Mouse (Mus musculus) forebrain, embryonic 10.5 days (tissue): ENCODE data around the gene Calm1. TPM values are rescaled to one million over a fixed set of nuclear protein-coding genes. Genes with fewer than 3 reads are reported as not detected.
A peak's percentile ranks its signal among the peaks of the same experiment; 100 is the strongest.
"Not testable (repeated sequence)": the region's sequence is repeated elsewhere in the genome, so short reads cannot be mapped to it uniquely, and the experiment has no call there.

Experiments used
- DNase-seq: peaks from one replicate; pipeline ENCODE4 v3.0.0-alpha.2; 2017; ENCODE audit warnings: low spot score; ENCODE audit errors: extremely low spot score
- H3K27ac ChIP-seq: fragments of 300-500 bp; sonication (generic); 2 replicates; pipeline ENCODE4 v1.5.1; 2016; ENCODE audit warnings: mild to moderate bottlenecking
- H3K27me3 ChIP-seq: fragments of 300-500 bp; sonication (generic); 2 replicates; pipeline ENCODE4 v1.6.1; 2016; ENCODE audit warnings: mild to moderate bottlenecking; ENCODE audit not compliant: poor library complexity, severe bottlenecking
- H3K36me3 ChIP-seq: fragments of 300-500 bp; sonication (generic); replicated peaks from 2 replicates; pipeline ENCODE4 v1.6.1; 2016; ENCODE audit warnings: mild to moderate bottlenecking, moderate library complexity
- H3K4me1 ChIP-seq: fragments of 300-500 bp; sonication (generic); 2 replicates; pipeline ENCODE4 v1.6.1; 2016
- H3K4me3 ChIP-seq: fragments of 300-500 bp; sonication (generic); 2 replicates; pipeline ENCODE4 v1.5.1; 2016; ENCODE audit warnings: mild to moderate bottlenecking, moderate library complexity
- H3K9me3 ChIP-seq: fragments of 300-500 bp; sonication (generic); 2 replicates; pipeline ENCODE4 v1.6.1; 2016; ENCODE audit warnings: mild to moderate bottlenecking, moderate library complexity
- WGBS: fragments of 180-500 bp; shearing (Covaris S2); methylation state at CpG from one replicate; pipeline ENCODE4 v1.1.7; 2016; 5-methylcytosine and 5-hydroxymethylcytosine counted together
- polyA plus RNA-seq: library from polyadenylated mRNA; unstranded; fragments of >200 nt; fragmentation: Nextera tagmentation; extraction: Ambion mirVana; gene quantifications from 2 replicates; pipeline ENCODE4 v1.2.1, GENCODE M21; 2016

Calm1 gene
- polyA plus RNA-seq, 1 experiment from 2014 or later: 1,251 TPM

- H3K27ac ChIP-seq, H3K9me3 ChIP-seq, H3K27me3 ChIP-seq, DNase-seq, H3K4me1 ChIP-seq, H3K4me3 ChIP-seq, H3K36me3 ChIP-seq: not testable (repeated sequence)
- WGBS: 95% methylated on average over 2 of the region's 2 CpGs
Measured at GRCm38 (mm10) chr12:100217087-100217486, 17.9 kb downstream of the Calm1 start.

- H3K27me3 ChIP-seq: no peaks in the 10 kb centered on the region
- H3K9me3 ChIP-seq: no peaks in the 10 kb centered on the region
- no peak for DNase-seq
- WGBS: 88% methylated on average over 4 of the region's 4 CpGs
- peaks cover 21% of the 10 kb centered on the region for H3K4me1 ChIP-seq
- H3K4me3 ChIP-seq: no peak overlapping the region
- no peak overlapping the region for H3K27ac ChIP-seq
- no peaks in the 10 kb centered on the region for H3K36me3 ChIP-seq
Measured at GRCm38 (mm10) chr12:100220012-100220411, 20.8 kb downstream of the Calm1 start.

GRCm38 (mm10) chr12:100221608-100222321 is 22.5 kb downstream of the Calm1 start:
- peaks cover 30% of the 10 kb centered on the region for H3K4me1 ChIP-seq
- H3K27me3 ChIP-seq: no peaks in the 10 kb centered on the region
- H3K27ac ChIP-seq: peak overlapping the region; percentile 44
- no peaks in the 10 kb centered on the region for H3K9me3 ChIP-seq
- no peaks in the 10 kb centered on the region for H3K36me3 ChIP-seq
- 34% methylated on average over 11 of the region's 11 CpGs for WGBS
- DNase-seq: no peak
- H3K4me3 ChIP-seq: peak overlapping the region; percentile 3; the same call in 1 of the 2 replicates

- peak overlapping the region; percentile 44 for H3K27ac ChIP-seq
- H3K36me3 ChIP-seq: no peaks in the 10 kb centered on the region
- peak overlapping the region; percentile 3; the same call in 1 of the 2 replicates for H3K4me3 ChIP-seq
- H3K9me3 ChIP-seq: no peaks in the 10 kb centered on the region
- 90% methylated on average over 13 of the region's 13 CpGs for WGBS
- DNase-seq: no peak
- no peaks in the 10 kb centered on the region for H3K27me3 ChIP-seq
- H3K4me1 ChIP-seq: peaks cover 33% of the 10 kb centered on the region
Measured at GRCm38 (mm10) chr12:100222322-100222993, 23.2 kb downstream of the Calm1 start.

GRCm38 (mm10) chr12:100223531-100223930 is 24.3 kb downstream of the Calm1 start:
- peak overlapping the region; percentile 30 for H3K27ac ChIP-seq
- peaks cover 43% of the 10 kb centered on the region for H3K4me1 ChIP-seq
- H3K9me3 ChIP-seq: no peaks in the 10 kb centered on the region

GRCm38 (mm10) chr12:100225196-100225595 is 26.0 kb downstream of the Calm1 start:
- DNase-seq: no peak
- no peaks in the 10 kb centered on the region for H3K36me3 ChIP-seq
- H3K27me3 ChIP-seq: no peaks in the 10 kb centered on the region
- no peak overlapping the region for H3K4me3 ChIP-seq
- H3K27ac ChIP-seq: no peak overlapping the region
- H3K9me3 ChIP-seq: no peaks in the 10 kb centered on the region
- peaks cover 49% of the 10 kb centered on the region for H3K4me1 ChIP-seq
- 88% methylated on average over 4 of the region's 4 CpGs for WGBS

More at GRCm38 (mm10) chr12:100223531-100223930, 24.3 kb downstream of the Calm1 start:
- WGBS: 84% methylated on average over 8 of the region's 8 CpGs
- Histone ChIP-seq H3K27me3 (no peaks in the 10 kb centered on the region), H3K36me3 (no peaks in the 10 kb centered on the region), H3K4me3 (no peak overlapping the region)
- no peak for DNase-seq

GRCm38 (mm10) chr12:100226073-100226472 is 26.8 kb downstream of the Calm1 start:
- no peak overlapping the region for H3K4me3 ChIP-seq
- H3K9me3 ChIP-seq: no peaks in the 10 kb centered on the region
- H3K27me3 ChIP-seq: no peaks in the 10 kb centered on the region
- H3K27ac ChIP-seq: peak overlapping the region; percentile 56; the same call in 1 of the 2 replicates
- 86% methylated on average over 5 of the region's 5 CpGs for WGBS
- DNase-seq: no peak
- no peaks in the 10 kb centered on the region for H3K36me3 ChIP-seq
- H3K4me1 ChIP-seq: peaks cover 49% of the 10 kb centered on the region

- H3K9me3 ChIP-seq: no peaks in the 10 kb centered on the region
- H3K4me3 ChIP-seq: no peak overlapping the region
- H3K27me3 ChIP-seq: no peaks in the 10 kb centered on the region
- no peak for DNase-seq
- 70% methylated on average over 8 of the region's 8 CpGs for WGBS
- peaks cover 45% of the 10 kb centered on the region for H3K4me1 ChIP-seq
- no peaks in the 10 kb centered on the region for H3K36me3 ChIP-seq
- peak overlapping the region; percentile 56; the same call in 1 of the 2 replicates for H3K27ac ChIP-seq
Measured at GRCm38 (mm10) chr12:100226621-100227020, 27.4 kb downstream of the Calm1 start.

- H3K36me3 ChIP-seq: no peaks in the 10 kb centered on the region
- DNase-seq: no peak
- no peaks in the 10 kb centered on the region for H3K9me3 ChIP-seq
- no peaks in the 10 kb centered on the region for H3K27me3 ChIP-seq
- WGBS: 39% methylated on average over 11 of the region's 11 CpGs
- peaks cover 33% of the 10 kb centered on the region for H3K4me1 ChIP-seq
- H3K27ac ChIP-seq: peak overlapping the region; percentile 80
- no peak overlapping the region for H3K4me3 ChIP-seq
Measured at GRCm38 (mm10) chr12:100228041-100228725, 28.9 kb downstream of the Calm1 start.

- Histone ChIP-seq H3K27me3 (no peaks in the 10 kb centered on the region), H3K4me3 (no peak overlapping the region), H3K27ac (no peak overlapping the region), H3K36me3 (no peaks in the 10 kb centered on the region), H3K4me1 (peaks cover 10% of the 10 kb centered on the region), H3K9me3 (no peaks in the 10 kb centered on the region)
- WGBS: 83% methylated on average over 5 of the region's 5 CpGs
- DNase-seq: no peak
Measured at GRCm38 (mm10) chr12:100234201-100234600, 35.0 kb downstream of the Calm1 start.

- H3K36me3 ChIP-seq: no peaks in the 10 kb centered on the region
- peaks cover 16% of the 10 kb centered on the region for H3K4me1 ChIP-seq
- H3K27ac ChIP-seq: peak overlapping the region; percentile 48; the same call in 1 of the 2 replicates
- no peak overlapping the region for H3K4me3 ChIP-seq
- no peak for DNase-seq
- no peaks in the 10 kb centered on the region for H3K27me3 ChIP-seq
- H3K9me3 ChIP-seq: no peaks in the 10 kb centered on the region
- WGBS: 88% methylated on average over 7 of the region's 7 CpGs
Measured at GRCm38 (mm10) chr12:100234919-100235318, 35.7 kb downstream of the Calm1 start.

GRCm38 (mm10) chr12:100235423-100235822 is 36.2 kb downstream of the Calm1 start:
- Histone ChIP-seq H3K36me3 (no peaks in the 10 kb centered on the region), H3K27me3 (no peaks in the 10 kb centered on the region), H3K9me3 (no peaks in the 10 kb centered on the region), H3K4me1 (peaks cover 18% of the 10 kb centered on the region), H3K27ac (no peak overlapping the region), H3K4me3 (no peak overlapping the region)
- no peak for DNase-seq
- WGBS: 58% methylated on average over 5 of the region's 5 CpGs

- Histone ChIP-seq H3K4me1 (peaks cover 46% of the 10 kb centered on the region), H3K4me3 (no peak overlapping the region), H3K9me3 (no peaks in the 10 kb centered on the region), H3K36me3 (no peaks in the 10 kb centered on the region), H3K27me3 (no peaks in the 10 kb centered on the region), H3K27ac (peak overlapping the region; percentile 31; the same call in 1 of the 2 replicates)
- 87% methylated on average over 7 of the region's 7 CpGs for WGBS
- DNase-seq: no peak
Measured at GRCm38 (mm10) chr12:100239404-100239803, 40.2 kb downstream of the Calm1 start.
